Mouse (Mus musculus) megakaryocyte, embryonic 14.5 days (primary cell): ENCODE results near the gene Stoml3.

Experiments
- FLI1 ChIP-seq: IDR thresholded peaks from 2 replicates; pipeline ENCODE4 v1.6.1; 2012; ENCODE audit warnings: low read length, inconsistent platforms, mixed read lengths
- GATA1 ChIP-seq: IDR thresholded peaks from 3 replicates; pipeline ENCODE4 v1.6.1; 2012; ENCODE audit warnings: mixed read lengths, low read length, inconsistent platforms, borderline replicate concordance

- TF ChIP-seq GATA1, result no peak
- TF ChIP-seq FLI1, result no peak
Measured at GRCm38 (mm10) chr3:53469650-53470049, 18.8 kb upstream of the Stoml3 start.
